Mouse (Mus musculus) megakaryocyte, embryonic 14.5 days (primary cell): ENCODE measurements around the gene Sdk2. TPM values are rescaled to one million over a fixed set of nuclear protein-coding genes. Genes with fewer than 3 reads are reported as not detected.

Experiments
- H3K27me3 ChIP-seq: replicated peaks from 2 replicates; pipeline ENCODE3; 2012; ENCODE audit warnings: inconsistent platforms
- H3K36me3 ChIP-seq: replicated peaks from 2 replicates; pipeline ENCODE3; 2012; ENCODE audit warnings: low read length, inconsistent platforms, mixed read lengths
- H3K4me1 ChIP-seq: 2 replicates; pipeline ENCODE4 v1.6.1; 2012; ENCODE audit warnings: inconsistent platforms
- H3K4me3 ChIP-seq: replicated peaks from 2 replicates; pipeline ENCODE3; 2012; ENCODE audit warnings: moderate library complexity, mild to moderate bottlenecking, inconsistent platforms
- H3K9me3 ChIP-seq: 2 replicates; pipeline ENCODE4 v1.6.1; 2012; ENCODE audit warnings: inconsistent platforms
- FLI1 ChIP-seq: IDR thresholded peaks from 2 replicates; pipeline ENCODE4 v1.6.1; 2012; ENCODE audit warnings: low read length, inconsistent platforms, mixed read lengths
- GATA1 ChIP-seq: IDR thresholded peaks from 3 replicates; pipeline ENCODE4 v1.6.1; 2012; ENCODE audit warnings: mixed read lengths, low read length, inconsistent platforms, borderline replicate concordance
- polyA plus RNA-seq: library from polyadenylated mRNA; stranded (reverse); fragments of >175 nt; gene quantifications from 2 replicates; pipeline ENCODE4 v1.2.3, GENCODE M21; 2012; ENCODE audit warnings: low replicate concordance; ENCODE audit not compliant: insufficient read depth

Gene Sdk2
- polyA plus RNA-seq, 1 experiment: 0.04 TPM

DNA sequence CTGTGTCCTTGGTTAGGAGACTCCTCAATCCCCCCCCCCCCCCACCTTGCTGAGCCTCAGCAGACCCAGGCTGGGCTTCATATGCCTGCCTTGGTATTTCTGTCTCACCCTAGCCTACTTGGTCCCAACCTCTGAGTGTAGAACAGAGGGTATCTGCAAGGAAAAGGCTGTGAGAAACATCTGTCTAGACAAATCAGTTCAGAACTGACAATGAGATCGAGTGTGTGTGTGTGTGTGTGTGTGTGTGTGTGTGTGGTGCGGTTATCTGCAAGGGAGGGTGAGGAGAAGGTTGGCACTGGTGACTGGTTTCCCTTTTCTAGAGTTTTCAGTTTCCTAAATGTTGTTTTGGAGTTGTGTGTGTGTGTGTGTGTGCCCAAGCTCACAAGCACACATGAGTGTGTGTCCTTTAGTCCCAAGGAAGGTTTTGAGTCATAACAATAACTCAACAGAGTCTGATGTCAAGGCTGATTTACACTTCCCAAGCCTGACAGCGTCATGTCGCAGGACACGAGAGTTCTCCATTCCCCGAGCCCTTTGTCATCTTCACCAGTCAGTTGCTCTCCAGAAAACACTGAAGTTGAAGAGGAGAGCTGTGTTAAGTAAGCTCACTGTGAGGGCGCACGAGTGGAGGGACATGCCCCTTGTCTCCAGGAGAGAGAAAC, 304.6 kb downstream of the Sdk2 start:
- Histone ChIP-seq H3K27me3 (peaks cover 37% of the 10 kb centered on the region), H3K36me3 (no peaks in the 10 kb centered on the region), H3K4me3 (no peak overlapping the region), H3K9me3 (no peaks in the 10 kb centered on the region), H3K4me1 (peaks cover 15% of the 10 kb centered on the region)
- TF ChIP-seq GATA1 (no peak), FLI1 (no peak)

GRCm38 (mm10) chr11:113761646-113762045, 305.2 kb downstream of the Sdk2 start:
- H3K27me3 ChIP-seq: peaks cover 36% of the 10 kb centered on the region
- peaks cover 10% of the 10 kb centered on the region; the same call in 1 of the 2 replicates for H3K4me1 ChIP-seq
- no peaks in the 10 kb centered on the region for H3K9me3 ChIP-seq
- TF ChIP-seq GATA1 (no peak), FLI1 (no peak)
- no peaks in the 10 kb centered on the region for H3K36me3 ChIP-seq
- H3K4me3 ChIP-seq: no peak overlapping the region

- Histone ChIP-seq H3K4me3 (no peak overlapping the region), H3K9me3 (no peaks in the 10 kb centered on the region), H3K4me1 (peaks cover 7% of the 10 kb centered on the region; the same call in 1 of the 2 replicates), H3K36me3 (no peaks in the 10 kb centered on the region), H3K27me3 (peaks cover 38% of the 10 kb centered on the region)
- TF ChIP-seq GATA1 (no peak), FLI1 (no peak)
Measured at GRCm38 (mm10) chr11:113760476-113760875, 306.4 kb downstream of the Sdk2 start.

DNA sequence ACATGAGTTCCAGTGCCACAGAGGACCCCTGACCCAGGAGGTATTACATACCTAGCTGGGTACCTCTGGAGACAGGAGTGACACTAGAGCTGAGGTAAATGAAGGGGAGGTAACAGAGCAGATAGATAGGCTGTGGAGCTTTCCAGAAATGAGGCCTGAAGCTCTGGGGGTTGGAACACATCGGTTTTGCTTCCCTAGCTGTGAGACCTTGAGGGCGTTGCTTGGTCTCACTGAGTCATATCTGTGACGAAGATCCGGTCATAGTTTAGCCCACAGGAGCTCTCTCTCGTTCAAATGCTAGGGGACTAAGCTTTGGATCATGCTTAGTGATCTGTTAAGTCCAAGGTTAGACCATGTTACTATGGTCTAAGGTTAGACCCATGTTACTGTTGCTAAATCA, 308.0 kb downstream of the Sdk2 start:
- Histone ChIP-seq H3K9me3 (no peaks in the 10 kb centered on the region), H3K36me3 (no peaks in the 10 kb centered on the region), H3K4me3 (no peak overlapping the region), H3K4me1 (peaks cover 3% of the 10 kb centered on the region; the same call in 1 of the 2 replicates), H3K27me3 (peaks cover 44% of the 10 kb centered on the region)
- TF ChIP-seq FLI1 (no peak), GATA1 (no peak)

- TF ChIP-seq GATA1 (no peak), FLI1 (no peak)
- Histone ChIP-seq H3K4me3 (no peak overlapping the region), H3K4me1 (peaks cover 10% of the 10 kb centered on the region), H3K9me3 (no peaks in the 10 kb centered on the region), H3K36me3 (no peaks in the 10 kb centered on the region), H3K27me3 (peaks cover 33% of the 10 kb centered on the region)
Measured at GRCm38 (mm10) chr11:113756578-113756977, 310.3 kb downstream of the Sdk2 start.

DNA sequence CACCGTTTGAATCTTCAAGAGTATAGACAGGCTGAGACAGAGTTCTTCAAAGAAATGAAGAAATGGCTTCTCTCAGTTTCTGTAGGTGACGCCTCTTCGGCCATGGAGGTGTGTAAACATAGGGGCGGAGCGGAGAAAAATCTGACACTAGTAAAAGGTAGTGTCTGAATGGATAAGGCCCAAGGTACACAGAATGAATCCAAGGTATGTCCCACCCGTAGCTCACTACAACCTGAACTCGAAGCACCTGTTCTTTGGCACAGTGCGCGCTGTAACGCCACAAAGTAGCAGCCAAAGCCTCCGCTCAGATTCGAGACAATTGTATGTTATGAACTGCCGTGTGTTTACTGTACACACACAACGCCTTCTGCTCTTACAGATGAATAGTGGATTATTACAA, 311.0 kb downstream of the Sdk2 start:
- no peaks in the 10 kb centered on the region for H3K9me3 ChIP-seq
- H3K36me3 ChIP-seq: no peaks in the 10 kb centered on the region
- H3K4me3 ChIP-seq: no peak overlapping the region
- no peak for TF ChIP-seq FLI1
- TF ChIP-seq GATA1: no peak
- H3K27me3 ChIP-seq: peaks cover 36% of the 10 kb centered on the region
- peaks cover 15% of the 10 kb centered on the region for H3K4me1 ChIP-seq

- TF ChIP-seq GATA1 (no peak), FLI1 (no peak)
- no peaks in the 10 kb centered on the region for H3K36me3 ChIP-seq
Measured at GRCm38 (mm10) chr11:113754845-113755244, 312.0 kb downstream of the Sdk2 start.

DNA sequence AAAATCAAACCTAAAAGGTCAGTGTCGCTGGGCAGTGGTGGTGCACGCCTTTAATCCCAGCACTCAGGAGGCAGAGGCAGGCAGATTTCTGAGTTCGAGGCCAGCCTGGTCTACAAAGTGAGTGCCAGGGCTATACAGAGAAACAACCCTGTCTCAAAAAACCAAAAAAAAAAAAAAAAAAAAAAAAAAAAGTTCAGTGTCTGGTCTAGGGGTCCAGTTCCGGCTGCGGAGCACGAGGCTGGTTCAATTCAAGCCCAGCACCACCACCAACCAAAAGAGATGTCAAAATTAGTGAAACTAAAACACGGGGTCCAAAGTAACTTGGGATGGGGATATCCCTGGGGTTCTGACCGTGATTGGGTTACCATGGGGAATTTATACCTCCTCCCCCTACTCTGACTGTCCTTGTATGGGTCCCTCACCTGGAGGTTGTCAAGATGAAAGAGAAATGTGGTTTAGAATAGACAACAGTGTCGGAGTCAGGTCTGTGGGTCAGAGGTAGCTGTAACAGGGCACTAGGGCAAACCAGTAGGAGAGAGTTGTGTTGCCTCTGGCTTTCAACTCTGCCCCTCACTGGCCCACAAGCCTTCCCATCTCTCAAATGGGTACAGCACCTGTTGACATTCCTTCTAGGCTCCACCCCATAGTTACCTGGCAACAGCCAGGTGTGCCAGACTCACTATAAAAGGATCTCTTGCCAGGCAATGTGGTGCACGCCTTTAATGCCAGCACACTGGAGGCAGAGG, 314.0 kb downstream of the Sdk2 start:
- Histone ChIP-seq H3K36me3 (no peaks in the 10 kb centered on the region), H3K4me3 (peak overlapping the region; percentile 97), H3K9me3 (no peaks in the 10 kb centered on the region), H3K27me3 (peaks cover 26% of the 10 kb centered on the region), H3K4me1 (peaks cover 45% of the 10 kb centered on the region)
- TF ChIP-seq GATA1: no peak
- no peak for TF ChIP-seq FLI1

More at GRCm38 (mm10) chr11:113754845-113755244, 312.0 kb downstream of the Sdk2 start:
- Histone ChIP-seq H3K4me1 (peaks cover 25% of the 10 kb centered on the region), H3K27me3 (peaks cover 33% of the 10 kb centered on the region), H3K9me3 (no peaks in the 10 kb centered on the region), H3K4me3 (no peak overlapping the region)

GRCm38 (mm10) chr11:113752158-113752661, 314.6 kb downstream of the Sdk2 start:
- peaks cover 52% of the 10 kb centered on the region for H3K4me1 ChIP-seq
- no peaks in the 10 kb centered on the region for H3K36me3 ChIP-seq
- no peaks in the 10 kb centered on the region for H3K9me3 ChIP-seq
- TF ChIP-seq GATA1 (no peak), FLI1 (no peak)
- H3K27me3 ChIP-seq: peaks cover 26% of the 10 kb centered on the region
- H3K4me3 ChIP-seq: peak overlapping the region; percentile 97
